Mouse (Mus musculus) ES-E14 (cell line): ENCODE measurements at regions not wholly inside any gene's neighbourhood (a gene's known extent, or its start where the extent isn't known, plus 50 kb on each side); places are given as distances from the start of the nearest gene placed in this dataset.

Experiments used
- DNase-seq: peaks from one replicate; pipeline ENCODE4 v3.0.0-alpha.2; 2013; ENCODE audit warnings: low read depth, low spot score
- H3K27ac ChIP-seq: 2 replicates; pipeline ENCODE4 v1.5.1; 2012; ENCODE audit warnings: low read depth, mild to moderate bottlenecking, low read length, moderate library complexity, mixed read lengths; ENCODE audit not compliant: poor library complexity, insufficient read depth, severe bottlenecking
- H3K36me3 ChIP-seq: 2 replicates; pipeline ENCODE4 v1.6.1; 2012; ENCODE audit warnings: mild to moderate bottlenecking, low read length, moderate library complexity, mixed read lengths; ENCODE audit not compliant: control insufficient read depth, poor library complexity, insufficient read depth, severe bottlenecking
- H3K4me1 ChIP-seq, 2 experiments: fragments of 150-350 bp in 1 of 2; sonication (generic) in 1 of 2; 2 replicates each; pipeline ENCODE4 v1.6.1; 2012; ENCODE audit warnings: low read length in 2 of 2, mild to moderate bottlenecking in 1 of 2, mixed read lengths in 1 of 2; ENCODE audit not compliant: control insufficient read depth in 2 of 2, insufficient read depth in 2 of 2, poor library complexity in 1 of 2
- H3K4me3 ChIP-seq, 2 experiments: fragments of 150-350 bp in 1 of 2; sonication (generic) in 1 of 2; 2 replicates each; pipeline ENCODE4 v1.5.1; 2012; ENCODE audit warnings: low read length in 2 of 2, low read depth in 1 of 2, mild to moderate bottlenecking in 1 of 2, mixed read lengths in 1 of 2; ENCODE audit not compliant: insufficient read depth in 1 of 2, poor library complexity in 1 of 2, severe bottlenecking in 1 of 2
- H3K9ac ChIP-seq: 2 replicates; pipeline ENCODE4 v1.6.1; 2012; ENCODE audit warnings: low read depth, mild to moderate bottlenecking, low read length, mixed read lengths; ENCODE audit not compliant: poor library complexity, insufficient read depth, severe bottlenecking
- H3K9me3 ChIP-seq: fragments of 150-350 bp; sonication (generic); 2 replicates; pipeline ENCODE4 v1.6.1; 2012; ENCODE audit warnings: low read depth, mild to moderate bottlenecking, low read length; ENCODE audit not compliant: control insufficient read depth, insufficient read depth
- CHD2 ChIP-seq: IDR thresholded peaks from 2 replicates; pipeline ENCODE4 v1.6.1; 2014; ENCODE audit warnings: mild to moderate bottlenecking, low read depth, low read length, inconsistent platforms
- HCFC1 ChIP-seq: IDR thresholded peaks from 2 replicates; pipeline ENCODE4 v1.6.1; 2012; ENCODE audit warnings: low read length, inconsistent platforms, borderline replicate concordance; ENCODE audit not compliant: insufficient read depth
- MAFK ChIP-seq: IDR thresholded peaks from 2 replicates; pipeline ENCODE4 v1.6.1; 2014; ENCODE audit warnings: mild to moderate bottlenecking, low read depth, low read length, inconsistent platforms; ENCODE audit not compliant: insufficient read depth
- ZC3H11A ChIP-seq: IDR thresholded peaks from 2 replicates; pipeline ENCODE4 v1.6.1; 2012; ENCODE audit warnings: low read depth, mild to moderate bottlenecking, inconsistent platforms, low read length, borderline replicate concordance
- ZNF384 ChIP-seq: IDR thresholded peaks from 2 replicates; pipeline ENCODE4 v1.6.1; 2012; ENCODE audit warnings: low read depth, low read length, inconsistent platforms
- in situ Hi-C, 2 experiments: fragments of 600-800 bp; cut with MboI; formaldehyde crosslinking; loops; one replicate each; pipeline ENCODE4 v1.15.1; 2025; ENCODE audit warnings: low sequenced_read_pairs in 2 of 2, inconsistent platforms in 1 of 2; ENCODE audit not compliant: unreplicated experiment in 2 of 2

GRCm38 (mm10) chr5:133142401-133143115 is 599.4 kb upstream of the Auts2 start:
- no peak for DNase-seq
- in situ Hi-C loops, result no loop called here
- H3K4me3 ChIP-seq, result no peak overlapping the region
- H3K27ac ChIP-seq, result no peak overlapping the region
- H3K4me1 ChIP-seq, result no peaks in the 10 kb centered on the region
- H3K9me3 ChIP-seq, result no peaks in the 10 kb centered on the region
- TF ChIP-seq HCFC1 (no peak), ZC3H11A (no peak), CHD2 (no peak), MAFK (no peak), ZNF384 (no peak)
- no peaks in the 10 kb centered on the region for H3K36me3 ChIP-seq
- no peak overlapping the region for H3K9ac ChIP-seq

GRCm38 (mm10) chr5:133131042-133131441 is 587.9 kb upstream of the Auts2 start:
- TF ChIP-seq MAFK (no peak), ZC3H11A (no peak), HCFC1 (no peak), CHD2 (no peak), ZNF384 (no peak)
- in situ Hi-C loops, result no loop called here
- no peak for DNase-seq
- H3K36me3 ChIP-seq, result no peaks in the 10 kb centered on the region
- no peak overlapping the region for H3K4me3 ChIP-seq
- H3K27ac ChIP-seq, result no peak overlapping the region
- H3K9me3 ChIP-seq, result no peaks in the 10 kb centered on the region
- H3K4me1 ChIP-seq, result no peaks in the 10 kb centered on the region
- no peak overlapping the region for H3K9ac ChIP-seq

- DNase-seq, result no peak
- Histone ChIP-seq H3K4me3 (no peak overlapping the region), H3K4me1 (no peaks in the 10 kb centered on the region), H3K9ac (no peak overlapping the region), H3K9me3 (no peaks in the 10 kb centered on the region), H3K36me3 (no peaks in the 10 kb centered on the region), H3K27ac (no peak overlapping the region)
- TF ChIP-seq ZNF384 (no peak), ZC3H11A (no peak), HCFC1 (no peak), MAFK (no peak), CHD2 (no peak)
- in situ Hi-C loops, result no loop called here
Observed at GRCm38 (mm10) chr5:133130316-133130715, 587.2 kb upstream of the Auts2 start.

- Histone ChIP-seq H3K4me1 (no peaks in the 10 kb centered on the region), H3K9me3 (no peaks in the 10 kb centered on the region), H3K4me3 (no peak overlapping the region), H3K36me3 (no peaks in the 10 kb centered on the region), H3K27ac (no peak overlapping the region), H3K9ac (no peak overlapping the region)
- in situ Hi-C loops, result no loop called here
- TF ChIP-seq CHD2, result no peak
- no peak for TF ChIP-seq HCFC1
- no peak for TF ChIP-seq MAFK
- TF ChIP-seq ZNF384, result no peak
- no peak for TF ChIP-seq ZC3H11A
- no peak for DNase-seq
Observed at GRCm38 (mm10) chr5:133124223-133124622, 581.1 kb upstream of the Auts2 start.

GRCm38 (mm10) chr5:133113946-133114345 is 570.8 kb upstream of the Auts2 start:
- no peak for DNase-seq
- in situ Hi-C loops, result no loop called here
- no peaks in the 10 kb centered on the region for H3K36me3 ChIP-seq
- no peak overlapping the region for H3K9ac ChIP-seq
- H3K9me3 ChIP-seq, result no peaks in the 10 kb centered on the region
- no peaks in the 10 kb centered on the region for H3K4me1 ChIP-seq
- no peak overlapping the region for H3K27ac ChIP-seq
- no peak overlapping the region for H3K4me3 ChIP-seq
- TF ChIP-seq MAFK (no peak), CHD2 (no peak), HCFC1 (no peak), ZNF384 (no peak), ZC3H11A (no peak)
